Comparison of ENCODE assay signal across 8 mouse cellular contexts in genomic region chr5:124349196-124349595, GRCm38 (mm10). TPM values are rescaled to one million over a fixed set of nuclear protein-coding genes. Genes with fewer than 3 reads are reported as not detected.
A peak's percentile ranks its signal among the peaks of the same experiment; 100 is the strongest.
DNase-seq lines count a peak whose midpoint lies in the region; ATAC-seq and TF ChIP-seq lines count a peak whose summit lies in the region.

No protein-coding gene starts in this region.

- no peaks in the 10 kb centered on the region for H3K9me3 ChIP-seq in forebrain, embryonic 14.5 days (replicated peaks; ENCODE audit: control insufficient read depth, low read length)
- H3K9me3 ChIP-seq in limb, embryonic 15.5 days: no peaks in the 10 kb centered on the region

- H3K27ac ChIP-seq in forebrain, embryonic 14.5 days (ENCODE audit: low read depth, low read length): peak overlapping the region; percentile 99
- H3K27ac ChIP-seq in limb, embryonic 15.5 days: peak overlapping the region; percentile 47; the same call in 1 of the 2 replicates

- DNase-seq in kidney, postnatal 4 days: peak; percentile 6 to 9
- no peak for DNase-seq in kidney, adult 11 months
- DNase-seq in brain, embryonic 14.5 days (ENCODE audit: low read depth): peak; percentile 39
- DNase-seq in forebrain, embryonic 14.5 days (ENCODE audit: low spot score): no peak
- no peak for DNase-seq in frontal cortex, postnatal 14 days (ENCODE audit: low spot score in 2 of 2)
- no peak for DNase-seq in lung, postnatal 36 days
- no peak for DNase-seq in adipocyte (ENCODE audit: low spot score)

- H3K4me2 ChIP-seq in forebrain, embryonic 14.5 days (ENCODE audit: low read length): peak overlapping the region; percentile 90; the same call in 1 of the 2 replicates
- no peak overlapping the region for H3K4me2 ChIP-seq in limb, embryonic 15.5 days

- H3K9ac ChIP-seq in forebrain, embryonic 14.5 days (ENCODE audit: low read length): no peak overlapping the region; the same call in 1 of the 2 replicates
- H3K9ac ChIP-seq in limb, embryonic 15.5 days: no peak overlapping the region

- peaks cover 54% of the 10 kb centered on the region for H3K36me3 ChIP-seq in forebrain, embryonic 14.5 days (ENCODE audit: control insufficient read depth, insufficient read depth, low read length)
- H3K36me3 ChIP-seq in limb, embryonic 15.5 days: peaks cover 42% of the 10 kb centered on the region

- TF ChIP-seq POLR2A in brain, embryonic 14.5 days (IDR thresholded peaks at IDR 0.05; ENCODE audit: borderline replicate concordance, extremely low read depth, insufficient read depth, insufficient read length, poor library complexity, severe bottlenecking): no peak

- ATAC-seq in forebrain, embryonic 14.5 days: no peak
- ATAC-seq in limb, embryonic 15.5 days (ENCODE audit: insufficient number of reproducible peaks, low FRiP score, low TSS enrichment, low read depth): no peak

- TF ChIP-seq CTCF in brain, embryonic 14.5 days (IDR thresholded peaks at IDR 0.05; ENCODE audit: borderline replicate concordance, extremely low read depth, insufficient read depth, insufficient read length): no peak

- no peaks in the 10 kb centered on the region for H3K27me3 ChIP-seq in forebrain, embryonic 14.5 days (replicated peaks; ENCODE audit: control insufficient read depth, insufficient read depth, low read length)
- no peaks in the 10 kb centered on the region for H3K27me3 ChIP-seq in limb, embryonic 15.5 days

- 87% methylated on average over 17 of the region's 17 CpGs for WGBS in forebrain, embryonic 14.5 days
- 93% methylated on average over 17 of the region's 17 CpGs for WGBS in limb, embryonic 15.5 days

- H3K4me3 ChIP-seq in forebrain, embryonic 14.5 days (ENCODE audit: low read depth, low read length): no peak overlapping the region
- H3K4me3 ChIP-seq in limb, embryonic 15.5 days: no peak overlapping the region

- peaks cover 18% of the 10 kb centered on the region for H3K4me1 ChIP-seq in forebrain, embryonic 14.5 days (ENCODE audit: control insufficient read depth, insufficient read depth, low read length)
- peaks cover 25% of the 10 kb centered on the region for H3K4me1 ChIP-seq in limb, embryonic 15.5 days

RNA-seq across cellular contexts. Expression of gene Cdk2ap1, which starts 13.7 kb away (rescaled TPM):
- polyA plus RNA-seq in brain, embryonic 14.5 days (2012; rRNA removed): 303 and 477 TPM in 2 replicates
- 85.4 and 112 TPM in 2 replicates for polyA plus RNA-seq in forebrain, embryonic 14.5 days (2014; fragmentation: Nextera tagmentation; extraction: Ambion mirVana)
- polyA plus RNA-seq in limb, embryonic 15.5 days (2015; fragmentation: Nextera tagmentation; extraction: Ambion mirVana): 37.7 and 49.2 TPM in 2 replicates

RNA-seq across cellular contexts. Expression of gene 2810006K23Rik, which starts 21.3 kb away (rescaled TPM):
- polyA plus RNA-seq in brain, embryonic 14.5 days (2012; rRNA removed): 10.8 and 13.3 TPM in 2 replicates
- 12.5 and 15.3 TPM in 2 replicates for polyA plus RNA-seq in forebrain, embryonic 14.5 days (2014; fragmentation: Nextera tagmentation; extraction: Ambion mirVana)
- polyA plus RNA-seq in limb, embryonic 15.5 days (2015; fragmentation: Nextera tagmentation; extraction: Ambion mirVana): 15.2 and 15.9 TPM in 2 replicates

RNA-seq across cellular contexts. Expression of gene Mphosph9, which starts 21.4 kb away (rescaled TPM):
- polyA plus RNA-seq in brain, embryonic 14.5 days (2012; rRNA removed): 18.3 and 19.4 TPM in 2 replicates
- 13.5 and 16.6 TPM in 2 replicates for polyA plus RNA-seq in forebrain, embryonic 14.5 days (2014; fragmentation: Nextera tagmentation; extraction: Ambion mirVana)
- 6.7 and 8.2 TPM in 2 replicates for polyA plus RNA-seq in limb, embryonic 15.5 days (2015; fragmentation: Nextera tagmentation; extraction: Ambion mirVana)

Comparison
In these comparisons a context has a peak if more than half of its experiments do, and no peak if none do; other contexts are left out.
1. DNase-seq: peak in kidney, postnatal 4 days (2 of 2) and brain, embryonic 14.5 days (single experiment); none in kidney, adult 11 months (single experiment), forebrain, embryonic 14.5 days (single experiment), frontal cortex, postnatal 14 days (0 of 2), lung, postnatal 36 days (single experiment) and adipocyte (single experiment).